8 mouse cellular contexts compared by ENCODE assay signal in genomic region chr5:45292383-45292782, GRCm38 (mm10).
DNase-seq lines count a peak whose midpoint lies in the region; ATAC-seq and TF ChIP-seq lines count a peak whose summit lies in the region.

No protein-coding gene starts in this region.

- no peak overlapping the region for H3K27ac ChIP-seq in layer of hippocampus, adult 2 months
- H3K27ac ChIP-seq in forebrain, embryonic 11.5 days (ENCODE audit: low read depth, low read length): no peak overlapping the region

- H3K4me1 ChIP-seq in forebrain, embryonic 11.5 days (replicated peaks; ENCODE audit: control insufficient read depth, insufficient read depth, low read length): no peaks in the 10 kb centered on the region

- H3K27me3 ChIP-seq in forebrain, embryonic 11.5 days (ENCODE audit: control insufficient read depth, insufficient read depth, low read length): no peaks in the 10 kb centered on the region

- H3K9ac ChIP-seq in forebrain, embryonic 11.5 days (ENCODE audit: low read length): no peak overlapping the region

- H3K36me3 ChIP-seq in forebrain, embryonic 11.5 days (ENCODE audit: control insufficient read depth, insufficient read depth, low read length): no peaks in the 10 kb centered on the region

- H3K9me3 ChIP-seq in forebrain, embryonic 11.5 days (ENCODE audit: control insufficient read depth, low read length): no peaks in the 10 kb centered on the region

- no peak for TF ChIP-seq CTCF in layer of hippocampus, adult 2 months (conservative IDR thresholded peaks at IDR 0.05)

- ATAC-seq in forebrain, embryonic 11.5 days (replicated peaks; ENCODE audit: low FRiP score): no peak
- ATAC-seq in monocyte, adult 5-6 weeks (replicated peaks; ENCODE audit: insufficient number of reproducible peaks, low FRiP score, low TSS enrichment, poor library complexity, severe bottlenecking): no peak

- no peak overlapping the region for H3K4me3 ChIP-seq in layer of hippocampus, adult 2 months
- no peak overlapping the region for H3K4me3 ChIP-seq in forebrain, embryonic 11.5 days (ENCODE audit: low read depth, low read length)

- WGBS in forebrain, embryonic 11.5 days: 88% methylated on average over 1 of the region's 1 CpGs

- no peak overlapping the region for H3K4me2 ChIP-seq in forebrain, embryonic 11.5 days (ENCODE audit: low read depth, low read length, severe bottlenecking)

- DNase-seq in MN1 (ENCODE audit: low spot score): peak; percentile 41
- DNase-seq in c-Kit-positive CD71-positive TER-119-positive erythroid progenitor cells, embryonic 14.5 days (ENCODE audit: low spot score): peak; percentile 4
- DNase-seq in kidney, adult 9 months: peak; percentile 78
- peak; percentile 64 for DNase-seq in lung, postnatal 25 days (ENCODE audit: low spot score)
- no peak for DNase-seq in layer of hippocampus, adult 2 months (ENCODE audit: low spot score in 2 of 2)
- no peak for DNase-seq in forebrain, embryonic 11.5 days (ENCODE audit: low spot score)
- DNase-seq in thymus, postnatal 0 days (ENCODE audit: low spot score): no peak

Comparison
In these comparisons a context has a peak if more than half of its experiments do, and no peak if none do; other contexts are left out.
1. DNase-seq: peak in MN1 (single experiment), c-Kit-positive CD71-positive TER-119-positive erythroid progenitor cells, embryonic 14.5 days (single experiment), kidney, adult 9 months (single experiment) and lung, postnatal 25 days (single experiment); none in layer of hippocampus, adult 2 months (0 of 2), forebrain, embryonic 11.5 days (single experiment) and thymus, postnatal 0 days (single experiment).